Mouse (Mus musculus) CD4-positive, CD25-positive, alpha-beta regulatory T cell, adult 2 months (primary cell): Measurements from ENCODE around the gene Prkce.

ENCODE experiments used
- DNase-seq: peaks from one replicate; pipeline ENCODE4 v3.0.0-alpha.2; 2012; ENCODE audit warnings: low read depth, low spot score

Prkce gene

GRCm38 (mm10) chr17:86443886-86444285, 276.3 kb downstream of the Prkce start:
- no peak for DNase-seq

GRCm38 (mm10) chr17:86444578-86445419, 277.2 kb downstream of the Prkce start:
- peak; percentile 95 for DNase-seq

GRCm38 (mm10) chr17:86445420-86445720, 277.8 kb downstream of the Prkce start:
- no peak for DNase-seq

DNA sequence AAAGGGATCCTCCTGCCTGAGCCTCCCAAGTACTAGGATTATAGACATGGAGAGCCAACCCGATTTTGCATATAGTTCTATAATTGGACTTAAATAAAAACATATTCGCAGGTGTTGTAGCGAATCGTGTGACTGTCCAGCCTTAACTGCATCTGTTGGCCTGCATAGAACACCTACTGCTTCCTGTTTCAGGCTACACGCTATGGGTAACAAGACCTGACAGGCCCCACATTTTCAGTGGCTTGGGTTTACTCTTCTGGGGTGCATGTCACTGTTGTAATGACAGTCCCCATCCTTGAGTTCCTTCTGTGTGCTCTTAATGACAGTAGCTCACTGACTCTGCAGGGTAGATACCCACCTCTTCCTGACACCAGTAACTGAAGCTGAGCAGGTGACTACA, 278.3 kb downstream of the Prkce start:
- no peak for DNase-seq

DNA sequence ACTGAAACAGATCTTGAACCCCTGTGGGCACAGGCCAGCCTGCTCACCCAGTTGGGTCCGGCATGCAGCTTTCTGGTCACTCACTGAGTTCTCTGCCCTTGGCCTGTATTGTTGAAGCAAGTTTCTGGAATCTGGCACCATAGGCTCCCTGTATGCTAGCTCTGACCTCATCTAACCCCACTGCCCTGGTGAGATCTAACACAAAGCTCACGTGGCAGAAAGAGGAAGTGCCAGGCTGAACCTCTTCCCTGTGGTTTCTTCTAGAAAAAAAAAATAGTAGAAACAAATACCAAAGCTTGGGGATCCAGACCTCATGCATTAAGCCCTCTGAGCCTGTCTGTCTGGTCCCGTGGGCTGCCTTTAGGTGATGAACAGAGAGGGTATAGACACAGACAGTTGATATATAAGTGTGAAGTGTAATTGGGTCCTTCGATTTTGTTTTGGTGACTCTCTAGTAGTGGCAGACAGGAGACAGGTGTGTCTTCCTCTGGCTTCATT, 279.6 kb downstream of the Prkce start:
- DNase-seq: peak; percentile 56

DNA sequence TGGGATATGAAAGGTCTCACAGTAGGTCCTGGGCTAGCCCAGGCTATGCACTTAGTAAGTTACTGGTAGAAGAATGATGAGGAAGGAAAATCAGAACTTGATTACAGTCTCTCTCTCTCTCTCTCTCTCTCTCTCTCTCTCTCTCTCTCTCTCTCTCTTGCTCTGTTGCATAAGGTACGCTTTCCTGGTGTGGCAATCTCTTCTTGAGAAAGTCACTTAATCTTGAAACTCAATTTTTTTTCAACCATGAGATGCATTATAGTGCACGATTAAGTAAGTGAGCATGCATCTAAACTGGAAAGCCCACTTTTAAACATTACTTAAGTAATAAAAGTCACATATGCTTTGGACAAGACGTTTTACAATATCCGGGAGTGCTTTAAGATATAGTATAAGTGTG, 285.3 kb downstream of the Prkce start:
- no peak for DNase-seq

DNA sequence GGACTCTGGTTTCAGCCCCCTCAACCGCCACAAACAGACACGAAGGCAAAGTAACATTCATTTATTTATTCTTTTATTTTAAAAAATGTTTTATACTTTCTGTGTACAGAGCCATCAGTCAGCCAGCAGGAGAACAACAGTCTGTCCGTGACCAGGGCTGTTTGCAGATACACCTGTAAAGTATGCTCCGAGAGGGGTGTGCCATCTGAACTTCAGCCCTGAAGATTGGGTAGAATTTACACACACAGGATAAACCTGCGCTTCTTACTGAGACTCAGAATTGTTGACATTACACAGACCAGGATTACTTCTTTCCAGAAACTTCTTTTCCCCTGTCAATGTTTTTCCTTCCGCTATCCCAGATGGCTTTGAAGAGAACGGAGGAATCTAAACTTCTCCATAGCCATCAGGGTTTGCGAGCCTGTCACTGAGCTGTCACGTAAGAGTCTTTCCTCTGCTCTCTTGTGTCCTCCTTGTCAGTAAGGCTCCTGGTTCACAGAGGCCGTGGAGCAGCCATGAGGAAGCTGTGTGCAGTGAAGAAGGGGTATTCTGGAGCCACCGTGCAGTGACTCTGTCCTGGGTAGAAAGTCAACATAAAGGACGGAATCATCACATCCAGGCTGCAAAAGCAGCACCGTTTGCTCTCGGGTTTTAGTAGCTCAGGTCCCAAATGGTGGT, 286.2 kb downstream of the Prkce start:
- DNase-seq: no peak

DNA sequence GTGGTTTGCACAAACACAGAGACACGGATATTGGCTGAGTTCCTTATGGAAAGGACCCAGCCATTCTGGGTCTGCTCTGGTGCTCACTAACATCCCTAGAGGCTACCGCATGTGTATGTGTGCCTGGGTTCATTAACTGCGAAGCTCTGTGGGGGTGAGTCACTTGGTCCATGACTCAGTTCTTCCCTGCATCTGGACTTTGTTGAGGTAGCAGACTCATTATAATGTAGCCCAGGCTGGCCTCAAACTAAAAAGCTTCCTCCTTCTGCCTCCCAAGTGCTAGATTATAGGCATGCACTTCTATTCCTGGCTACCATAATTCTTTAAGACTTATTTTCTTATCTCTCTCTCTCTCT, 286.7 kb downstream of the Prkce start:
- no peak for DNase-seq

DNA sequence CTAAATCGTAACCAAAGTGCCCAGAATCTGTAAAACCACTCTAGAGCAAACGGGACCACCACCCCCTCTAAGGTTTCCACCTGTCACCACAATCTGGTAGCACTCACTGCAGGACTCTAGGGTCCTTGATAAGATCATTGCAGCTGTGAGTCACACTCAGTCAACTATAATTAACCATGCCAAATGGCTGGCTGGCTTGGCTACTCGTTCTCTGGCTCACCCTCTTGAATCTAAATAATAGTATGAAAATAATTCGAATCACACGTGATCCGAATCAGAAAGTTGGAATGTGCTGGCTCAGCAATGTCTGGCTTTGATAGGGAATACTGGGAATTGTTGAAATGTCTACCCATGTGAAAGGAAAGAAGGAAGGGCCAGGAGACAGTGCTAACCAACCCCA, 288.9 kb downstream of the Prkce start:
- no peak for DNase-seq

DNA sequence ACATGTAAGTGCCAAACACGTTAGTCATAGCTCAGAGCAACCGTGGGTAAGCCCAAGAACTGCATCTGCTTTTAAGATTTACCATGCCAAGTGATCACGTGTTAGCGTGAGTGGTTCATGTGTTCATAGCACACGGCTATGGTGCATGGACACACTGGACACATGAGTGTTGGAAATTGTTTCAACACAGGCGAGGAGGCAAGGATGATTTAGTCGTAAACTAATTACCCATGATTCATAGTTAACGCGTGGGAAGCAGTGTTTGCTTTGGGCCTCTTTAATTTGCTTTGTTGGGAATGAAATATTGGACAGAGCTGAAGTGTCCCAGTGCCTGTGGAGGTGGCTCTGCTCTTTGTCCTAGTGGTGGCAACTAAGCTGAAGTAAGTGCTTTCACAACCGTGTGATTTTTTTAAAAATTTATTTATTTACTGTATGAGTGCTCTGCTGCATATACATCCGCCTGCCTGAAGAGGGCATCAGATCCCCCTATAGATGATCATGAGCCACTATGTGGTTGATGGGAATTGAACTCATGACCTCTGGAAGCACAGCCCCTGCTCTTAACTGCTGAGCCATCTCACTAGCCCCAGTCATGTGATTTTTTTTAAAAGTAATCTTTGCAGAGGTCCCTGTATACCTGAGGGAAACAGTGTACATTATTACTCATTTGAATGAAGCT, 290.9 kb downstream of the Prkce start:
- DNase-seq: peak; percentile 16

GRCm38 (mm10) chr17:86460645-86461430, 293.3 kb downstream of the Prkce start:
- no peak for DNase-seq

- DNase-seq: no peak
Observed at GRCm38 (mm10) chr17:86463369-86463768, 295.8 kb downstream of the Prkce start.

DNA sequence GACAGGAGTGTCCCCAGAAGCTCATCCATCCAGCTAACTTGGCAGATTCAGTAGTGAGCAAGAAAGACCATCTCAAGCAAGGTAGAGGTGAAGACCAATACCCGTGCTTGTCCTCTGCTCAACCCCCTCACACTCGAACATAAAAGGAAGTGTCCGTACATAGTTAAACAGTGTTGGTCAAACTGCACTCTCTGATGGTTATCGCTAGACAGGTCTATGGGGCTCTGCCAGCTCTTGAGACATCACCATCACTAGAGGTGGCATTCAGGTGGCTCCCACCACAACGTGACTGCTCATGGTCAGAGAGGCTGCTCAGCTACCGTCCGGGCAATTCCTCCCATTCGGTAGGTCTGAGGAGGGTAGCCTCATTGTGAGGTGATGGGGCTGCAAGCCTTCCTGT, 296.6 kb downstream of the Prkce start:
- no peak for DNase-seq

GRCm38 (mm10) chr17:86464689-86465363, 297.2 kb downstream of the Prkce start:
- DNase-seq: no peak

- DNase-seq: no peak
Observed at GRCm38 (mm10) chr17:86465865-86466264, 298.3 kb downstream of the Prkce start.

GRCm38 (mm10) chr17:86466412-86466811, 298.8 kb downstream of the Prkce start:
- no peak for DNase-seq

GRCm38 (mm10) chr17:86466871-86467270, 299.3 kb downstream of the Prkce start:
- DNase-seq: no peak

DNA sequence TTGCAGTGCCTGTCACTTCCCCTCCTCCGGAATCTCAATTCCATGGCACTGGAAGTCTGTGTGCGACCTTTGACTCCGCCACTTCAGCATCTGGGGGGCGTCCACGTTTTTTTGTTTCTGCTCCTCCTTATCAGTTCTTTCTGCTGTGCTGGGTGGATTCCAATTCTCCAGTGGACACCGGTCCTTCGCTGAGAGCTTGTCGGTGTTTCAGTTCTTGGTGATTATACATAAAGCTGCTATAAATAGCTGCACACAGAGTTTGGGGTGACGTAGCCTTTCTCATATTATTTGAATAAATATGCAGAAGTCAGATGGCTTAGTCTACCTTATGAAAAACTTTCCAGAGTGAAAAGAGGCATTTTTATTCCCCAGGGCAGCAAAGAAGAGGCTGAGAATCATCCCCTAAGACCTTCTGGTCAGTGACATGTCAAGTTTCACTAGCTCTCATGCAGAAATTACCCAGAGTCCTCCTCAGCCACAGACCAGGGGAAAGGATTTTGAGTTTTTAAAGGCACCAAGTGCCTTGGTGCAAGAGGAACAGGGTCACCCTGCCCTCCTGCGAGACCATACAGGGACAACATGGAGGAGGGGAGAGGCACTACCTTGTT, 299.8 kb downstream of the Prkce start:
- DNase-seq: no peak

- no peak for DNase-seq
Observed at GRCm38 (mm10) chr17:86467967-86468366, 300.4 kb downstream of the Prkce start.

GRCm38 (mm10) chr17:86470160-86470559, 302.6 kb downstream of the Prkce start:
- no peak for DNase-seq

DNA sequence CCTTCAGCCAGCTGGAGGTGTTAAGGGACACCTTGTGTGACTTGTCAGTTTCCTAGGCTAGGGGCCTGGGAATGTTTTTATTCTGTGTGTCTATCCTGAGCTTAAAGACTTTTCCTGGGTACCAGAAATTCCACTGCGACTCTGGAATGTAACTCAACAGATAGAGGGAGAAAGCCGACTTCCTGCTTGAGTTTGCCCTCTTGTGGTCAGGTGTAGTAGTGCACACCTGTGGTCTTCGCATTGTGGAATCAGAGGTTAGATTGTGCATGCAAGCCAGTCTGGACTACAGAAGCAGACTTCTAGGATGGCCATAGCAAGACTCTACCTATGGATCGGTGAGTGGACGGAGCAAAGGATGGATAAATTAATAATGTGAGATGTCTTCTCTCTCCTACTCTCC, 304.1 kb downstream of the Prkce start:
- peak; percentile 79 for DNase-seq
